Mouse (Mus musculus): ENCODE data around the gene Klrg1.

- no peak for TF ChIP-seq MYOD1 (IDR thresholded peaks at IDR 0.05; ENCODE audit: control insufficient read depth in 1 of 3, insufficient read length in 2 of 3, low read depth in 2 of 3)
- TF ChIP-seq TCF12 (IDR thresholded peaks at IDR 0.05; ENCODE audit: insufficient read depth, poor library complexity, severe bottlenecking): no peak
- no peak for TF ChIP-seq POLR2A (IDR thresholded peaks at IDR 0.05; ENCODE audit: insufficient read length, low read depth)
- no peak for TF ChIP-seq MYOG (IDR thresholded peaks at IDR 0.05; ENCODE audit: control insufficient read depth in 1 of 3, insufficient read depth in 1 of 3, insufficient read length in 2 of 3, low read depth in 2 of 3)
- no peak for TF ChIP-seq MAX (IDR thresholded peaks at IDR 0.05; ENCODE audit: low read depth)
- TF ChIP-seq POLR2AphosphoS2 (IDR thresholded peaks at IDR 0.05; ENCODE audit: insufficient read length, low read depth): no peak
- no peak for TF ChIP-seq SRF (IDR thresholded peaks at IDR 0.05; ENCODE audit: control insufficient read depth, insufficient read length, low read depth)
- TF ChIP-seq E2F4 (IDR thresholded peaks at IDR 0.05; ENCODE audit: insufficient read depth): no peak
- no peak for TF ChIP-seq CEBPB (IDR thresholded peaks at IDR 0.05; ENCODE audit: insufficient read depth, poor library complexity, severe bottlenecking)
- TF ChIP-seq USF1 (IDR thresholded peaks at IDR 0.05; ENCODE audit: low read depth): no peak
- no peak for TF ChIP-seq TCF3 (IDR thresholded peaks at IDR 0.05; ENCODE audit: insufficient read length, low read depth)
These were observed at the start of gene Klrg1 for GRCm38 (mm10) chr6:122282782-122283181.
